Mouse (Mus musculus) urinary bladder, postnatal 36 days (tissue): Measurements from ENCODE around the gene Tprn.

Experiments
- DNase-seq, 2 experiments: peaks; one replicate each; pipeline ENCODE4 v3.0.0; 2022; ENCODE audit warnings: low spot score in 2 of 2, mixed read lengths in 1 of 2

Gene Tprn

GRCm38 (mm10) chr2:25292856-25293255 is 30.4 kb downstream of the Tprn start:
- DNase-seq, result peak; percentile 64 to 69

GRCm38 (mm10) chr2:25293706-25294105 is 31.3 kb downstream of the Tprn start:
- no peak for DNase-seq

- no peak for DNase-seq
These were observed 34.7 kb downstream of the Tprn start for GRCm38 (mm10) chr2:25297093-25297492.

GRCm38 (mm10) chr2:25298046-25298445 is 35.6 kb downstream of the Tprn start:
- DNase-seq, result no peak

- no peak for DNase-seq
These were observed 41.0 kb downstream of the Tprn start for GRCm38 (mm10) chr2:25303452-25303851.

GRCm38 (mm10) chr2:25303931-25304656 is 41.7 kb downstream of the Tprn start:
- no peak for DNase-seq

GRCm38 (mm10) chr2:25304657-25305541 is 42.5 kb downstream of the Tprn start:
- no peak for DNase-seq

- no peak for DNase-seq
These were observed 43.4 kb downstream of the Tprn start for GRCm38 (mm10) chr2:25305587-25306359.

GRCm38 (mm10) chr2:25310180-25310579 is 47.8 kb downstream of the Tprn start:
- DNase-seq, result no peak

GRCm38 (mm10) chr2:25310969-25311368 is 48.6 kb downstream of the Tprn start:
- DNase-seq, result no peak

- DNase-seq, result no peak
These were observed 49.1 kb downstream of the Tprn start for GRCm38 (mm10) chr2:25311491-25311891.

GRCm38 (mm10) chr2:25318119-25318966 is 55.9 kb downstream of the Tprn start:
- DNase-seq, result no peak

- peak; percentile 35 for DNase-seq
These were observed 56.8 kb downstream of the Tprn start, which contains the start of gene Grin1 for GRCm38 (mm10) chr2:25318971-25319773. Gene Grin1, minus strand, starts transcription at chr2:25319187.
